Mouse (Mus musculus): ENCODE results near the gene 2410141K09Rik.
"Not testable (repeated sequence)": the region's sequence is repeated elsewhere in the genome, so short reads cannot be mapped to it uniquely, and the experiment has no call there.

The 2410141K09Rik gene

DNA sequence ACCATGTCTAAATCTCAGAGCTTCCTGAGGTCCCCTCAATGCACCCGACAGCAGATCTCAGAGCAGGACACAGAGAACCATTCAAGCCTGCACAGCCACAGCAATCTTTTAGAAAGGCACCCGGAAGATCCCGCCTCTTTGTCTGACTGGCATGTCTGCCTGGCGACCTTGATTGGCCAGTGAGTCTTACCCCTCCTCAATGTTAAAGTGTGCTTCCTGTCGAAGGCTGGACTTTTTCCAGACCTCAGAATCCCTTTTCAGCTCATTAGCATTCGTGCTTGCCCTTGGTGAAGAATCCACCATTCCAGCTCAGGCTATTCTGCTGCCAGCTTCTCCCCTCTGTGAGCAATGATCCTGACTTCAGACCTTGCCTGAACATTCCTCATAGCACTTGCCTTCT lies at the start of gene 2410141K09Rik:
TSS of gene 2410141K09Rik (minus strand) at position 101 of the 400 bp plus-strand sequence.
- not testable (repeated sequence) for DNase-seq (ENCODE audit: low read depth)

- DNase-seq (ENCODE audit: low read depth): not testable (repeated sequence)
These were observed 14.1 kb downstream of the 2410141K09Rik start for GRCm38 (mm10) chr13:66426858-66427257.

DNA sequence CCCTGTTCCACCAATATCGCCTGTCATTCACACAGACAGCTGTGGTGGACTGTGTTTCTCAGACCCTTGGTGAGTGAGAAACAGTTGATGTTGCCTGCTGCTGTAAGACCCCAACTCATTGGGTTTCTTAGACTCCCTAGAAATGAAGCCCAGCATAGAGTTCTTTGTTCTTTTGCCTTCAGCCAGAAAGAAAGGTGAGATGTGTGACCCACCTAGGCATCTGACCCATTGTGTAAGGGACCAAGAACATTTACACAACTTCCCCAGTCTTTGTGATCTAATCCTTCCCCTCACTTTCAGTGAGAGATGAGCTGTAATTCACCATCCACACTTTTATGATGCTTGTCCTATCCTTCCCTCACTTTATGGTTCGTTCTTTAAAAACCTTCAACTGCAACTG lies 26.0 kb downstream of the 2410141K09Rik start:
- not testable (repeated sequence) for DNase-seq (ENCODE audit: low read depth)
